Mouse (Mus musculus) granulocyte monocyte progenitor cell, adult 5-6 weeks (primary cell): ENCODE measurements around the gene Slc38a3. TPM values are rescaled to one million over a fixed set of nuclear protein-coding genes. Genes with fewer than 3 reads are reported as not detected.

Experiments
- ATAC-seq: replicated peaks from 2 replicates; pipeline ENCODE4 v1.8.0; 2016; ENCODE audit warnings: mild to moderate bottlenecking, moderate TSS enrichment, inconsistent platforms; ENCODE audit not compliant: poor library complexity, severe bottlenecking
- total RNA-seq, 2 experiments: library from RNA; stranded (forward) in 1 of 2; stranded (reverse) in 1 of 2; fragments of 200-712, 200-1000 nt in 1 of 2; fragments of >200 nt in 1 of 2; fragmentation: Nextera tagmentation in 1 of 2; gene quantifications; 2 replicates each; pipeline ENCODE4 v1.2.3; 2014 to 2017

Gene Slc38a3
- total RNA-seq, 2 experiments from 2014 or later, result not detected

- ATAC-seq, result no peak
Observed at GRCm38 (mm10) chr9:107605041-107605661, 64.2 kb downstream of the Slc38a3 start.

- ATAC-seq, result no peak
Observed at GRCm38 (mm10) chr9:107603251-107603650, 66.1 kb downstream of the Slc38a3 start.

- ATAC-seq, result peak; percentile 86
Observed at GRCm38 (mm10) chr9:107602068-107602648, 67.2 kb downstream of the Slc38a3 start.

- ATAC-seq, result no peak
Observed at GRCm38 (mm10) chr9:107601275-107601674, 68.1 kb downstream of the Slc38a3 start.

GRCm38 (mm10) chr9:107600745-107601144 lies 68.6 kb downstream of the Slc38a3 start:
- no peak for ATAC-seq

Other genes with a start within 250 kb of the Slc38a3 start
- 12.2 and 13.7 TPM in 2 replicates for gene Tmem115, start 135.6 kb downstream of the Slc38a3 start, total RNA-seq (2014; fragmentation: Nextera tagmentation)
- 12.1 and 12.5 TPM in 2 replicates for gene Tmem115, start 135.6 kb downstream of the Slc38a3 start, total RNA-seq (2017)
- gene Cyb561d2, start 127.3 kb downstream of the Slc38a3 start, total RNA-seq (2014; fragmentation: Nextera tagmentation), result 21.2 and 31.0 TPM in 2 replicates
- gene Cyb561d2, start 127.3 kb downstream of the Slc38a3 start, total RNA-seq (2017), result 13.2 and 13.9 TPM in 2 replicates
- gene Nprl2, start 127.3 kb downstream of the Slc38a3 start, total RNA-seq (2014; fragmentation: Nextera tagmentation), result 11.3 and 16.7 TPM in 2 replicates
- 11.3 and 14.3 TPM in 2 replicates for gene Nprl2, start 127.3 kb downstream of the Slc38a3 start, total RNA-seq (2017)
- not detected in 2 replicates for gene Zmynd10, start 122.2 kb downstream of the Slc38a3 start, total RNA-seq (2014; fragmentation: Nextera tagmentation)
- gene Zmynd10, start 122.2 kb downstream of the Slc38a3 start, total RNA-seq (2017), result not detected in 2 replicates
- 40.2 and 42.2 TPM in 2 replicates for gene Rassf1, start 118.0 kb downstream of the Slc38a3 start, total RNA-seq (2014; fragmentation: Nextera tagmentation)
- 34.1 and 36.7 TPM in 2 replicates for gene Rassf1, start 118.0 kb downstream of the Slc38a3 start, total RNA-seq (2017)
- 22.8 and 34.5 TPM in 2 replicates for gene Tusc2, start 106.3 kb downstream of the Slc38a3 start, total RNA-seq (2014; fragmentation: Nextera tagmentation)
- gene Tusc2, start 106.3 kb downstream of the Slc38a3 start, total RNA-seq (2017), result 10.8 and 13.2 TPM in 2 replicates
- 6.2 and 11.6 TPM in 2 replicates for gene Hyal2, start 101.6 kb downstream of the Slc38a3 start, total RNA-seq (2014; fragmentation: Nextera tagmentation)
- 3.0 and 5.3 TPM in 2 replicates for gene Hyal2, start 101.6 kb downstream of the Slc38a3 start, total RNA-seq (2017)
- 1.4 and 4.9 TPM in 2 replicates for gene Hyal1, start 92.6 kb downstream of the Slc38a3 start, total RNA-seq (2014; fragmentation: Nextera tagmentation)
- 0.56 and 1.0 TPM in 2 replicates for gene Hyal1, start 92.6 kb downstream of the Slc38a3 start, total RNA-seq (2017)
- 7.1 and 18.2 TPM in 2 replicates for gene Naa80, start 90.6 kb downstream of the Slc38a3 start, total RNA-seq (2014; fragmentation: Nextera tagmentation)
- 5.5 and 8.2 TPM in 2 replicates for gene Naa80, start 90.6 kb downstream of the Slc38a3 start, total RNA-seq (2017)
- 0.34 TPM in 1 of 2 replicates, not detected in the other for gene Hyal3, start 88.7 kb downstream of the Slc38a3 start, total RNA-seq (2014; fragmentation: Nextera tagmentation)
- gene Hyal3, start 88.7 kb downstream of the Slc38a3 start, total RNA-seq (2017), result 0.26 and 0.46 TPM in 2 replicates
- 89.9 and 105 TPM in 2 replicates for gene Ifrd2, start 81.9 kb downstream of the Slc38a3 start, total RNA-seq (2014; fragmentation: Nextera tagmentation)
- gene Ifrd2, start 81.9 kb downstream of the Slc38a3 start, total RNA-seq (2017), result 46.9 and 76.8 TPM in 2 replicates
- gene Sema3b, start 60.3 kb downstream of the Slc38a3 start, total RNA-seq (2014; fragmentation: Nextera tagmentation), result not detected in 2 replicates
- not detected in 2 replicates for gene Sema3b, start 60.3 kb downstream of the Slc38a3 start, total RNA-seq (2017)
- 410 and 448 TPM in 2 replicates for gene Gnai2, start 34.2 kb downstream of the Slc38a3 start, total RNA-seq (2014; fragmentation: Nextera tagmentation)
- 395 and 452 TPM in 2 replicates for gene Gnai2, start 34.2 kb downstream of the Slc38a3 start, total RNA-seq (2017)
- gene Gnat1, start 10.2 kb upstream of the Slc38a3 start, total RNA-seq (2014; fragmentation: Nextera tagmentation), result not detected in 2 replicates
- gene Gnat1, start 10.2 kb upstream of the Slc38a3 start, total RNA-seq (2017), result not detected in 2 replicates
- 2.6 TPM in 1 of 2 replicates, not detected in the other for gene Sema3f, start 40.9 kb upstream of the Slc38a3 start, total RNA-seq (2014; fragmentation: Nextera tagmentation)
- gene Sema3f, start 40.9 kb upstream of the Slc38a3 start, total RNA-seq (2017), result not detected in 2 replicates
- gene Rbm5, start 101.5 kb upstream of the Slc38a3 start, total RNA-seq (2014; fragmentation: Nextera tagmentation), result 133 and 165 TPM in 2 replicates
- gene Rbm5, start 101.5 kb upstream of the Slc38a3 start, total RNA-seq (2017), result 157 and 164 TPM in 2 replicates
- gene Rbm6, start 203.7 kb upstream of the Slc38a3 start, total RNA-seq (2014; fragmentation: Nextera tagmentation), result 99.9 and 115 TPM in 2 replicates
- 110 and 125 TPM in 2 replicates for gene Rbm6, start 203.7 kb upstream of the Slc38a3 start, total RNA-seq (2017)
- gene Mon1a, start 218.6 kb upstream of the Slc38a3 start, total RNA-seq (2014; fragmentation: Nextera tagmentation), result 6.1 and 9.3 TPM in 2 replicates
- 16.5 and 19.5 TPM in 2 replicates for gene Mon1a, start 218.6 kb upstream of the Slc38a3 start, total RNA-seq (2017)
- not detected in 2 replicates for gene Mst1r, start 237.3 kb upstream of the Slc38a3 start, total RNA-seq (2014; fragmentation: Nextera tagmentation)
- 0.26 and 6.3 TPM in 2 replicates for gene Mst1r, start 237.3 kb upstream of the Slc38a3 start, total RNA-seq (2017)